Comparison of ENCODE assay signal across 9 mouse cellular contexts in the genomic region with DNA sequence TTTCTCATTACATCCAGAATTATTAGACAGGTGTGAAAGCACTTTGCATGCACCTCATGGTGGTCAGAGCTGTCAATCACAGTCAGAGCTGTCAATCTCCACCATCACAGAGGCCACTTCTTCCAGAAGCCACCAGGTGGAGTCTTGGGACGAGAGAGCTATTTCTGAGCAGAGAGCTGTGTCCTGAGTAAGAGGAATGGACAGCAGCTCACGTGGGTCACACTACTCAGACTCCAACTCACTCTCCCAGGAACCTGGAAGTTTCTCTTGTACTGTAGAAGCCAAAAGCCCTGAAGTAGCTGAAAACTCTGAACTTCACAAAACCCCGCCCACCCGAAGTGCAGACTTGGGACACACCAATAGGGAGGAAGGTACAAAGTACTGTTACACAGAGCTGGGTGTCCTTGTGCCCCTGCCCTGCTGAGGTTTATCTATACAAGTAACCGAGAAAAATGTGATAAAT. TPM values are rescaled to one million over a fixed set of nuclear protein-coding genes. Genes with fewer than 3 reads are reported as not detected.
DNase-seq lines count a peak whose midpoint lies in the region; ATAC-seq and TF ChIP-seq lines count a peak whose summit lies in the region.
"Had no signal": no experiment of that assay in that cellular context is flagged by ENCODE, and none has a peak within 500 bp of the region (broad histone marks: within the 10 kb centered on the region; RNA-seq: fewer than 3 reads in every experiment).

No protein-coding gene starts in this region.

- ATAC-seq in heart, embryonic 15.5 days (replicated peaks; ENCODE audit: insufficient number of reproducible peaks, insufficient read depth, low FRiP score, low read depth), result 0 out of 2 replicates have a peak, but pooled peaks have one; percentile 44
- no peak for ATAC-seq in heart, embryonic 11.5 days (replicated peaks; ENCODE audit: insufficient number of reproducible peaks, low FRiP score, low TSS enrichment)
- peak; percentile 48; the same call in 1 of the 2 replicates for ATAC-seq in G1E (ENCODE audit: extremely low read depth, insufficient number of reproducible peaks, low FRiP score, poor library complexity, severe bottlenecking)
- ATAC-seq in hindbrain, embryonic 13.5 days (ENCODE audit: low FRiP score), result no peak

- no peaks in the 10 kb centered on the region for H3K79me2 ChIP-seq in liver, adult 2 months (ENCODE audit: control insufficient read depth, insufficient read depth, low read length)

- H3K9ac ChIP-seq in heart, embryonic 15.5 days, result no peak overlapping the region
- no peak overlapping the region for H3K9ac ChIP-seq in heart, embryonic 11.5 days (ENCODE audit: low read depth, low read length)
- no peak overlapping the region for H3K9ac ChIP-seq in liver, adult 2 months (ENCODE audit: low read depth, low read length)
- no peak overlapping the region for H3K9ac ChIP-seq in hindbrain, embryonic 13.5 days
- H3K9ac ChIP-seq: embryonic facial prominence, embryonic 13.5 days had no signal

- peak; percentile 45 for TF ChIP-seq CTCF in G1E (IDR thresholded peaks at IDR 0.05; ENCODE audit: low read depth, low read length)
- 0 out of 2 replicates have a peak, but pooled peaks have one; percentile 9 for TF ChIP-seq CTCF in embryonic fibroblast, embryonic 13.5 days (IDR thresholded peaks at IDR 0.05; ENCODE audit: borderline replicate concordance, insufficient read depth, low read length)
- peak; percentile 71 for TF ChIP-seq CTCF in liver, adult 2 months (IDR thresholded peaks at IDR 0.05; ENCODE audit: low read depth, low read length)

- H3K4me1 ChIP-seq in heart, embryonic 15.5 days (replicated peaks), result 0 out of 2 replicates have a peak, but pooled peaks cover 3% of the 10 kb centered on the region
- no peaks in the 10 kb centered on the region for H3K4me1 ChIP-seq in heart, embryonic 11.5 days (ENCODE audit: control insufficient read depth, insufficient read depth, low read length)
- peaks cover 53% of the 10 kb centered on the region for H3K4me1 ChIP-seq in G1E (ENCODE audit: insufficient read depth, low read depth, low read length)
- H3K4me1 ChIP-seq in embryonic fibroblast, embryonic 13.5 days (ENCODE audit: control insufficient read depth, insufficient read depth, low read length), result no peaks in the 10 kb centered on the region
- H3K4me1 ChIP-seq in liver, adult 2 months (ENCODE audit: control insufficient read depth, insufficient read depth, low read length), result peaks cover 9% of the 10 kb centered on the region
- no peaks in the 10 kb centered on the region for H3K4me1 ChIP-seq in hindbrain, embryonic 13.5 days (replicated peaks)
- H3K4me1 ChIP-seq: embryonic facial prominence, embryonic 13.5 days had no signal

- DNase-seq in G1E (ENCODE audit: low spot score), result peak; percentile 50
- DNase-seq in liver, adult 2 months (ENCODE audit: extremely low read depth, low read depth, low spot score), result peak; percentile 99
- DNase-seq in retina, postnatal 1 day, result peak; percentile 64
- no peak for DNase-seq in urinary bladder, postnatal 10 days (ENCODE audit: low spot score)

- WGBS in heart, embryonic 15.5 days, result 36% methylated on average over 5 of the region's 5 CpGs
- WGBS in heart, embryonic 11.5 days (ENCODE audit: insufficient replicate concordance), result 41% methylated on average over 5 of the region's 5 CpGs
- WGBS in liver, adult 2 months, result 8% methylated on average over 5 of the region's 5 CpGs
- WGBS in hindbrain, embryonic 13.5 days, result 65% methylated on average over 5 of the region's 5 CpGs

- no peak for TF ChIP-seq POLR2A in embryonic fibroblast, embryonic 13.5 days (IDR thresholded peaks at IDR 0.05; ENCODE audit: low read depth, low read length)
- TF ChIP-seq POLR2A in liver, adult 2 months (IDR thresholded peaks at IDR 0.05; ENCODE audit: extremely low read depth, insufficient read depth, low read length), result no peak

- H3K9me3 ChIP-seq in heart, embryonic 15.5 days (replicated peaks), result no peaks in the 10 kb centered on the region
- no peaks in the 10 kb centered on the region for H3K9me3 ChIP-seq in heart, embryonic 11.5 days (replicated peaks; ENCODE audit: control insufficient read depth, low read length)
- H3K9me3 ChIP-seq in G1E (replicated peaks), result no peaks in the 10 kb centered on the region
- no peaks in the 10 kb centered on the region for H3K9me3 ChIP-seq in hindbrain, embryonic 13.5 days
- H3K9me3 ChIP-seq: embryonic facial prominence, embryonic 13.5 days had no signal

- H3K4me2 ChIP-seq in heart, embryonic 15.5 days, result no peak overlapping the region
- no peak overlapping the region for H3K4me2 ChIP-seq in heart, embryonic 11.5 days
- H3K4me2 ChIP-seq in hindbrain, embryonic 13.5 days, result no peak overlapping the region
- H3K4me2 ChIP-seq: embryonic facial prominence, embryonic 13.5 days had no signal

- H3K4me3 ChIP-seq in heart, embryonic 15.5 days, result no peak overlapping the region
- no peak overlapping the region for H3K4me3 ChIP-seq in heart, embryonic 11.5 days (ENCODE audit: low read depth, low read length)
- H3K4me3 ChIP-seq in G1E (ENCODE audit: low read depth, low read length), result no peak overlapping the region
- H3K4me3 ChIP-seq in embryonic fibroblast, embryonic 13.5 days (ENCODE audit: insufficient read depth, low read length), result no peak overlapping the region
- no peak overlapping the region for H3K4me3 ChIP-seq in liver, adult 2 months (ENCODE audit: insufficient read depth, low read depth, low read length)
- H3K4me3 ChIP-seq in hindbrain, embryonic 13.5 days, result no peak overlapping the region
- H3K4me3 ChIP-seq: embryonic facial prominence, embryonic 13.5 days had no signal

- no peaks in the 10 kb centered on the region for H3K36me3 ChIP-seq in heart, embryonic 15.5 days
- no peaks in the 10 kb centered on the region for H3K36me3 ChIP-seq in heart, embryonic 11.5 days (ENCODE audit: control insufficient read depth, insufficient read depth, low read length)
- H3K36me3 ChIP-seq in G1E (replicated peaks), result peaks cover 95% of the 10 kb centered on the region
- H3K36me3 ChIP-seq in liver, adult 2 months (ENCODE audit: control insufficient read depth, insufficient read depth, low read length), result no peaks in the 10 kb centered on the region
- H3K36me3 ChIP-seq in hindbrain, embryonic 13.5 days, result no peaks in the 10 kb centered on the region
- H3K36me3 ChIP-seq: embryonic facial prominence, embryonic 13.5 days had no signal

- H3K27me3 ChIP-seq in heart, embryonic 15.5 days, result no peaks in the 10 kb centered on the region
- no peaks in the 10 kb centered on the region for H3K27me3 ChIP-seq in heart, embryonic 11.5 days (ENCODE audit: control insufficient read depth, insufficient read depth, low read length)
- H3K27me3 ChIP-seq in G1E (ENCODE audit: insufficient read depth, low read length), result no peaks in the 10 kb centered on the region
- no peaks in the 10 kb centered on the region for H3K27me3 ChIP-seq in liver, adult 2 months (ENCODE audit: control insufficient read depth, insufficient read depth, low read length)
- H3K27me3 ChIP-seq in hindbrain, embryonic 13.5 days, result no peaks in the 10 kb centered on the region
- H3K27me3 ChIP-seq: embryonic facial prominence, embryonic 13.5 days had no signal

- no peak overlapping the region for H3K27ac ChIP-seq in heart, embryonic 15.5 days
- no peak overlapping the region for H3K27ac ChIP-seq in heart, embryonic 11.5 days (ENCODE audit: low read depth, low read length)
- no peak overlapping the region for H3K27ac ChIP-seq in embryonic fibroblast, embryonic 13.5 days (ENCODE audit: insufficient read depth, low read length)
- peak overlapping the region; percentile 94 for H3K27ac ChIP-seq in liver, adult 2 months (replicated peaks; ENCODE audit: insufficient read depth, low read depth, low read length)
- no peak overlapping the region for H3K27ac ChIP-seq in hindbrain, embryonic 13.5 days
- H3K27ac ChIP-seq: embryonic facial prominence, embryonic 13.5 days had no signal

RNA-seq across cellular contexts. Expression of gene Bid, which starts 13.2 kb away (rescaled TPM):
- polyA plus RNA-seq in heart, embryonic 15.5 days (2015; fragmentation: Nextera tagmentation; extraction: Ambion mirVana), result 5.6 and 11.9 TPM in 2 replicates
- 10.2 and 12.2 TPM in 2 replicates for polyA plus RNA-seq in heart, embryonic 11.5 days (2014; fragmentation: Nextera tagmentation; extraction: Ambion mirVana)
- total RNA-seq in G1E (2014; fragmentation: Nextera tagmentation) (64.3 and 68.7 TPM in 2 replicates), G1E (2017) (42.8 and 46.0 TPM in 2 replicates)
- 27.0 and 34.1 TPM in 2 replicates for polyA plus RNA-seq in G1E (2012)
- polyA plus RNA-seq in embryonic fibroblast, embryonic 13.5 days (2011; ENCODE audit: insufficient read length, low read depth, missing spikeins), result 21.7 TPM in 2 replicates
- 13.9 and 16.8 TPM in 2 replicates for total RNA-seq in liver, adult 2 months (2014; rRNA removed)
- 6.1 and 6.9 TPM in 2 replicates for polyA plus RNA-seq in liver, adult 2 months (2012; rRNA removed)
- 30.5 and 31.6 TPM in 2 replicates for polyA plus RNA-seq in hindbrain, embryonic 13.5 days (2015; fragmentation: Nextera tagmentation; extraction: Ambion mirVana)

Comparison
In these comparisons a context has a peak if more than half of its experiments do, and no peak if none do; other contexts are left out.
1. ATAC-seq: peak in heart, embryonic 15.5 days (single experiment) and G1E (single experiment); none in heart, embryonic 11.5 days (single experiment) and hindbrain, embryonic 13.5 days (single experiment).
2. CTCF ChIP-seq: peak in every context shown above with its lines; median percentile 71 in liver, adult 2 months; 45 in G1E; 9 in embryonic fibroblast, embryonic 13.5 days.